26 mouse cellular contexts compared by ENCODE assay signal in genomic region chr5:140205991-140206390, GRCm38 (mm10).
DNase-seq lines count a peak whose midpoint lies in the region; ATAC-seq lines count a peak whose summit lies in the region.
"Had no signal": no experiment of that assay in that cellular context is flagged by ENCODE, and none has a peak within 500 bp of the region (broad histone marks: within the 10 kb centered on the region; RNA-seq: fewer than 3 reads in every experiment).

No protein-coding gene starts in this region.

- H3K9me3 ChIP-seq in heart, embryonic 13.5 days, result no peaks in the 10 kb centered on the region
- no peaks in the 10 kb centered on the region for H3K9me3 ChIP-seq in heart, embryonic 10.5 days
- H3K9me3 ChIP-seq: embryonic facial prominence, embryonic 13.5 days; hindbrain, embryonic 10.5 days; intestine, embryonic 15.5 days; liver, embryonic 13.5 days; lung, embryonic 15.5 days; midbrain, embryonic 15.5 days had no signal

- WGBS in heart, embryonic 13.5 days, result 80% methylated on average over 2 of the region's 2 CpGs
- 87% methylated on average over 2 of the region's 2 CpGs for WGBS in heart, embryonic 10.5 days

- peaks cover 3% of the 10 kb centered on the region; the same call in 1 of the 2 replicates for H3K27me3 ChIP-seq in heart, embryonic 13.5 days (replicated peaks)
- H3K27me3 ChIP-seq in heart, embryonic 10.5 days (ENCODE audit: insufficient read depth, poor library complexity, severe bottlenecking), result peaks cover 10% of the 10 kb centered on the region; the same call in 1 of the 2 replicates
- H3K27me3 ChIP-seq: embryonic facial prominence, embryonic 13.5 days; intestine, embryonic 15.5 days; liver, embryonic 13.5 days; lung, embryonic 15.5 days; midbrain, embryonic 15.5 days had no signal

- no peak overlapping the region for H3K4me3 ChIP-seq in heart, embryonic 13.5 days
- H3K4me3 ChIP-seq in heart, embryonic 10.5 days, result no peak overlapping the region
- H3K4me3 ChIP-seq: embryonic facial prominence, embryonic 13.5 days; erythroblast, embryonic 14.5 days; hindbrain, embryonic 10.5 days; intestine, embryonic 15.5 days; liver, embryonic 13.5 days; lung, embryonic 15.5 days; midbrain, embryonic 15.5 days had no signal

- no peak for DNase-seq in heart, embryonic 10.5 days (ENCODE audit: low spot score)
- peak; percentile 62 for DNase-seq in 3134 (ENCODE audit: extremely low read depth, insufficient read length, low spot score)
- DNase-seq in NIH3T3 (ENCODE audit: low read depth), result peak; percentile 77
- DNase-seq in MN1 (ENCODE audit: low spot score), result no peak
- DNase-seq in adrenal gland, postnatal 10 days, result no peak
- DNase-seq in layer of hippocampus, postnatal 36 days, result no peak
- DNase-seq: cerebellum, adult 8-10 months; cerebellum, postnatal 36 days; embryo, embryonic 11 days; forebrain, postnatal 0 days; heart, postnatal 10 days; kidney, adult 8-10 months; kidney, postnatal 14 days; liver, embryonic 13.5 days; thymus, adult 18-20 months; thymus, postnatal 4 days had no signal

- no peaks in the 10 kb centered on the region for H3K36me3 ChIP-seq in heart, embryonic 13.5 days
- H3K36me3 ChIP-seq in heart, embryonic 10.5 days, result no peaks in the 10 kb centered on the region
- H3K36me3 ChIP-seq: intestine, embryonic 15.5 days; lung, embryonic 15.5 days; midbrain, embryonic 15.5 days had no signal

- H3K4me1 ChIP-seq in heart, embryonic 13.5 days, result peaks cover 33% of the 10 kb centered on the region
- H3K4me1 ChIP-seq in heart, embryonic 10.5 days, result peaks cover 37% of the 10 kb centered on the region

- H3K27ac ChIP-seq in heart, embryonic 13.5 days (replicated peaks), result 0 out of 2 replicates have a peak overlapping the region, but pooled peaks have one; percentile 62
- no peak overlapping the region for H3K27ac ChIP-seq in heart, embryonic 10.5 days
- H3K27ac ChIP-seq: embryonic facial prominence, embryonic 13.5 days; hindbrain, embryonic 10.5 days; intestine, embryonic 15.5 days; lung, embryonic 15.5 days; midbrain, embryonic 15.5 days had no signal

- ATAC-seq in heart, embryonic 13.5 days (ENCODE audit: extremely low read depth, insufficient number of reproducible peaks, low FRiP score, low TSS enrichment), result no peak
- ATAC-seq in granulocyte monocyte progenitor cell, adult 5-6 weeks (replicated peaks; ENCODE audit: poor library complexity, severe bottlenecking), result peak; percentile 65
- ATAC-seq: forebrain, postnatal 0 days; hindbrain, embryonic 16.5 days; intestine, embryonic 15.5 days; midbrain, embryonic 15.5 days had no signal

- H3K9ac ChIP-seq in heart, embryonic 13.5 days, result no peak overlapping the region
- H3K9ac ChIP-seq: embryonic facial prominence, embryonic 13.5 days; forebrain, postnatal 0 days; intestine, embryonic 15.5 days; liver, embryonic 13.5 days; lung, embryonic 15.5 days; midbrain, embryonic 15.5 days had no signal

- no peak overlapping the region for H3K4me2 ChIP-seq in heart, embryonic 13.5 days
- H3K4me2 ChIP-seq: embryonic facial prominence, embryonic 13.5 days; heart, embryonic 11.5 days; intestine, embryonic 15.5 days; liver, embryonic 13.5 days; lung, embryonic 15.5 days; midbrain, embryonic 15.5 days had no signal

Comparison
In these comparisons a context has a peak if more than half of its experiments do, and no peak if none do; other contexts are left out.
1. DNase-seq: peak in 3134 (single experiment) and NIH3T3 (single experiment); none in heart, embryonic 10.5 days (single experiment), MN1 (single experiment), adrenal gland, postnatal 10 days (single experiment) and layer of hippocampus, postnatal 36 days (0 of 2).